Mouse (Mus musculus): ENCODE results near the gene Kyat3.

DNA sequence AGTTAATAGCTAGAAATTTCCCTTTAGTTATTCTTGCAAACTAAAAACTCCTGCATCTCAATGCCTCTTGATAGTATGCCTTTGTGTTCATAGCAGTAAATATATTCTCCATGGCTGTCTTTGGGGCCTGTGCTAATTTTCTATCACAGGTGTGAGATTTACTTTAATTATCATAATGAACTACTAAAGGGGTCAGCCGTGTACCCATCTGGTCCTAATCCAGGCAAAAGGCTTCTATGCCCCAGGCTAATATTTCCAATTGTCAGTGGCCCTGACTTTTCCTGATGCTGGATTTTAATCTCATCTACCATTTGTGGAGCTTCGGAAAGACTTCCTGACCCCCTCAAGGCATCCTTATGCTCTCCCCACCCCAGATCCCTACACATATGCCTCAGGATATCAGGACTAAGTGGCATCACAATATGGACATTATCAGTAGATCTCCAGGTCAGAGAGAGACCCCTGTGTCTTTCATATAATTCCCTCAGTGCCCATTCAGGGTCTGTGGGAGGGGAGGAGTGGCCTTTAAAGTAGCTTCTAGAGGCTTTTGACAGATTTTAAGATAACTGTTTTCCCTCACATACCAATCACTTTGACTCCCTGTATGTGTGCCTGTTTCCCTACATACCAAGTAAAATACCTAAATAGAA, 85.7 kb downstream of the Kyat3 start:
- no peak for TF ChIP-seq CTCF (IDR thresholded peaks at IDR 0.05; ENCODE audit: low read depth)
- no peak for TF ChIP-seq EP300 (optimal IDR thresholded peaks at IDR 0.05)
